Mouse (Mus musculus) heart, embryonic 12.5 days (tissue): ENCODE measurements around the gene Rasgef1b. TPM values are rescaled to one million over a fixed set of nuclear protein-coding genes. Genes with fewer than 3 reads are reported as not detected.
A peak's percentile ranks its signal among the peaks of the same experiment; 100 is the strongest.

Experiments used
- ATAC-seq: fragments of 200-750 bp; cut with Nextera tagmentation; 2 replicates; pipeline ENCODE4 v1.8.0; 2017; ENCODE audit warnings: moderate TSS enrichment, moderate library complexity; ENCODE audit not compliant: insufficient number of reproducible peaks, low FRiP score
- H3K27ac ChIP-seq: fragments of 300-500 bp; sonication (generic); 2 replicates; pipeline ENCODE4 v1.5.1; 2016; ENCODE audit warnings: mild to moderate bottlenecking, moderate library complexity; ENCODE audit not compliant: poor library complexity, severe bottlenecking
- H3K27me3 ChIP-seq: fragments of 300-500 bp; sonication (generic); replicated peaks from 2 replicates; pipeline ENCODE4 v1.6.1; 2016; ENCODE audit warnings: mild to moderate bottlenecking, moderate library complexity
- H3K36me3 ChIP-seq: fragments of 300-500 bp; sonication (generic); 2 replicates; pipeline ENCODE4 v1.6.1; 2016; ENCODE audit warnings: mild to moderate bottlenecking, moderate library complexity
- H3K4me1 ChIP-seq: fragments of 300-500 bp; sonication (generic); replicated peaks from 2 replicates; pipeline ENCODE4 v1.6.1; 2016; ENCODE audit warnings: mild to moderate bottlenecking
- H3K4me2 ChIP-seq: fragments of 300-500 bp; sonication (generic); 2 replicates; pipeline ENCODE4 v1.6.1; 2016; ENCODE audit warnings: mild to moderate bottlenecking, moderate library complexity
- H3K4me3 ChIP-seq: fragments of 300-500 bp; sonication (generic); 2 replicates; pipeline ENCODE4 v1.5.1; 2016; ENCODE audit warnings: mild to moderate bottlenecking
- H3K9ac ChIP-seq: fragments of 300-500 bp; sonication (generic); 2 replicates; pipeline ENCODE4 v1.6.1; 2016; ENCODE audit warnings: mild to moderate bottlenecking, moderate library complexity
- H3K9me3 ChIP-seq: fragments of 300-500 bp; sonication (generic); replicated peaks from 2 replicates; pipeline ENCODE4 v1.6.1; 2016; ENCODE audit warnings: mild to moderate bottlenecking, moderate library complexity
- WGBS: fragments of 180-500 bp; shearing (Covaris S2); methylation state at CpG from one replicate; pipeline ENCODE4 v1.1.7; 2016; 5-methylcytosine and 5-hydroxymethylcytosine counted together
- polyA plus RNA-seq: library from polyadenylated mRNA; unstranded; fragments of >200 nt; fragmentation: Nextera tagmentation; extraction: Ambion mirVana; gene quantifications from 2 replicates; pipeline ENCODE4 v1.2.1, GENCODE M21; 2016

Gene Rasgef1b
- polyA plus RNA-seq, 1 experiment from 2014 or later: 44.7 TPM

DNA sequence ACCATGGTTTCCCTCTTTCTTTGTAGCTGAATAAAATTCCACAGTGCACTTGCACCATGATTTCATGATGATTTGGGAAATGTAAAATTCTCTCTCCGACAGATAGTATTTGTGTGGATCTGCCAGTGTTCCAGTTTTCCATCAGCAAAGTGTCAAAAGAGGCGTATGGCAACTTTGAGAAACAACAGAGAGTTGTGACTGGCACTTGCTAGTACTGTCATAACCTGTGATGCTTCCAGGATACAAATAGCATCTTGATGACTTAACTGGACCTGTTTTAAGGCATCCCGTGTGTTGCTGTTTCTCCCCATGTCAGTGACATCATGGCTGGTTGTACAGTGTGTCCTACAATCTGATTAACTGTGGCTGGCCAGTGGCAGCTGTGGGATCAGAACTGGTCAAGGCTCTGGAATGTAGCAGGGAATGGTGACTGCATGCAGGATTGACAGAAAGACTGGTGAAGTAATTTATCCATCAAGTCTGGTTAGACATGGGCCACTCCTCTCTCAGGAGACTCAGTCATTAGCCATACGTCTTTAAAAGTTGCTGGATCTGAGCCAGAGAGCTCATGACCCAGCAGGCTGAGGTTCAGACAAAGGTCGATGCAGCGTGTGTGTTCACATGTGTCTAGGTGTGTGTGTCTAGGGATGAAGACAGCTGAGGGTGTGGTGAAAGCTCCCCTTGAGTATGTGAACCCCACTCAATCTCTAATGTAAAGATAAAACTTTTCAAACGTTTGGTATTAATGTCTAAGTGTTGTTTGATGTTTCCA is 328.8 kb downstream of the Rasgef1b start:
- Histone ChIP-seq H3K27ac (no peak overlapping the region), H3K4me2 (no peak overlapping the region), H3K4me1 (peaks cover 52% of the 10 kb centered on the region), H3K4me3 (no peak overlapping the region), H3K36me3 (no peaks in the 10 kb centered on the region), H3K9me3 (no peaks in the 10 kb centered on the region), H3K27me3 (no peaks in the 10 kb centered on the region), H3K9ac (no peak overlapping the region)
- ATAC-seq: peak; percentile 12; the same call in 1 of the 2 replicates
- WGBS: 29% methylated on average over 7 of the region's 7 CpGs

DNA sequence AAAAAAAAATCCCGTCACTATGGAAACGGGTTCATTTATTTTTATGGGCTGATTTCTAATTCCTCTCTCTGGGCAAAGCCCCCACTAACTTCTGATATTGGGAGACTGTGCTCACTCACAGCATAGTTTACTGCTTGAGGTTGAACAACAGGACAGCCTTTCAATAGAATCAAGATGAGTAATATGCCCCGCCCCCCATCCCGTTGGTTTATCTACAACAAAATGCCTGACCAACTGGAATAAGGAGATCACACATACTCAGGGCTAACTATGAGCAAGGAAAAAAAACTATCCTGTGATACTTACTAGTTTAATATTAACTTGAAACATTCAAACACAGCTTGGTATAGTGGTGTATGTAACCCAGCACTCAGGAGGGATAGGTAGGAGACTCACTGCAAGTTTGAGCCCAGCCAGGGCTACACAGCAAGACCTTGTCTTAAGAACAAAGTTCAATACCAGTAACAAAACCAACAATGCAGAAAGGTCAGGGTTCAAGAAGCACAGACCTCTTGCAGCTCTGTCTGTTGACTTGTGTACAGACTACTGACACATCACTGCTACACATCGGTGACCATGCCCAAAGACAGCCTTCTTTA is 330.3 kb downstream of the Rasgef1b start:
- Histone ChIP-seq H3K9ac (no peak overlapping the region), H3K9me3 (no peaks in the 10 kb centered on the region), H3K4me1 (peaks cover 41% of the 10 kb centered on the region), H3K4me3 (no peak overlapping the region), H3K27me3 (no peaks in the 10 kb centered on the region), H3K36me3 (no peaks in the 10 kb centered on the region), H3K27ac (no peak overlapping the region), H3K4me2 (no peak overlapping the region)
- ATAC-seq: no peak
- WGBS: 89% methylated on average over 5 of the region's 5 CpGs

GRCm38 (mm10) chr5:99394578-99394977 is 334.3 kb downstream of the Rasgef1b start:
- H3K36me3 ChIP-seq: no peaks in the 10 kb centered on the region
- H3K4me3 ChIP-seq: no peak overlapping the region
- no peak for ATAC-seq
- peaks cover 8% of the 10 kb centered on the region for H3K4me1 ChIP-seq
- H3K27ac ChIP-seq: no peak overlapping the region
- 90% methylated on average over 5 of the region's 5 CpGs for WGBS
- no peaks in the 10 kb centered on the region for H3K9me3 ChIP-seq
- no peak overlapping the region for H3K4me2 ChIP-seq
- H3K27me3 ChIP-seq: no peaks in the 10 kb centered on the region
- H3K9ac ChIP-seq: no peak overlapping the region

DNA sequence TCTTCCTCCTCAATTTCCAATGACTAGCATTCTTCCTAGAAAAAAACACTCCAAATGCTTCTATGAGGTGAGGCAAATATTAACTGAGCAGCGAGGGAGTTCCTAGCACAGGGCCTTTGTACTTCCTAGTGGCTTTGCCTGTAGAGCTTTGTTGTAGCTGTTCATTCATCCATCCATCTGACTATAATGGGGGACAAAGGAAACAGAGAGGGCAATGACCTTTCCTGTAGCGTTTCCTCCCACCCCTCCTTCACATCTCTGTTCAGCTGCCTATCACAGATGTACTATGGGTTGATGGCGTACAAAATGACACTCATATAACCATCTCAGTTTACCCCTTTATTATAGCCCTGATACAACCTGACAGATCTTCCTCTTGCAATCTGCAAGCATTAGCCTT is 337.3 kb downstream of the Rasgef1b start:
- H3K9ac ChIP-seq: no peak overlapping the region
- peaks cover 24% of the 10 kb centered on the region for H3K4me1 ChIP-seq
- no peaks in the 10 kb centered on the region for H3K36me3 ChIP-seq
- ATAC-seq: no peak
- H3K27me3 ChIP-seq: no peaks in the 10 kb centered on the region
- no peak overlapping the region for H3K27ac ChIP-seq
- H3K4me3 ChIP-seq: no peak overlapping the region
- H3K9me3 ChIP-seq: no peaks in the 10 kb centered on the region
- H3K4me2 ChIP-seq: no peak overlapping the region
- WGBS: 75% methylated on average over 3 of the region's 3 CpGs

- Histone ChIP-seq H3K9me3 (no peaks in the 10 kb centered on the region), H3K9ac (no peak overlapping the region), H3K36me3 (no peaks in the 10 kb centered on the region), H3K27me3 (no peaks in the 10 kb centered on the region), H3K4me1 (peaks cover 24% of the 10 kb centered on the region), H3K27ac (no peak overlapping the region), H3K4me2 (no peak overlapping the region), H3K4me3 (no peak overlapping the region)
- ATAC-seq: no peak
- WGBS: 62% methylated on average over 7 of the region's 7 CpGs
Observed at GRCm38 (mm10) chr5:99390776-99391175, 338.1 kb downstream of the Rasgef1b start.

- Histone ChIP-seq H3K27me3 (no peaks in the 10 kb centered on the region), H3K9me3 (no peaks in the 10 kb centered on the region), H3K4me2 (no peak overlapping the region), H3K27ac (no peak overlapping the region), H3K9ac (no peak overlapping the region), H3K36me3 (no peaks in the 10 kb centered on the region), H3K4me3 (no peak overlapping the region), H3K4me1 (peaks cover 24% of the 10 kb centered on the region)
- 84% methylated on average over 3 of the region's 3 CpGs for WGBS
- no peak for ATAC-seq
Observed at GRCm38 (mm10) chr5:99390314-99390713, 338.6 kb downstream of the Rasgef1b start.

- no peak overlapping the region for H3K4me2 ChIP-seq
- no peaks in the 10 kb centered on the region for H3K36me3 ChIP-seq
- no peaks in the 10 kb centered on the region for H3K9me3 ChIP-seq
- no peak overlapping the region for H3K27ac ChIP-seq
- peaks cover 34% of the 10 kb centered on the region for H3K4me1 ChIP-seq
- H3K4me3 ChIP-seq: no peak overlapping the region
- H3K27me3 ChIP-seq: no peaks in the 10 kb centered on the region
- no peak overlapping the region for H3K9ac ChIP-seq
- 84% methylated on average over 10 of the region's 10 CpGs for WGBS
- no peak for ATAC-seq
Observed at GRCm38 (mm10) chr5:99388585-99389250, 340.1 kb downstream of the Rasgef1b start.

DNA sequence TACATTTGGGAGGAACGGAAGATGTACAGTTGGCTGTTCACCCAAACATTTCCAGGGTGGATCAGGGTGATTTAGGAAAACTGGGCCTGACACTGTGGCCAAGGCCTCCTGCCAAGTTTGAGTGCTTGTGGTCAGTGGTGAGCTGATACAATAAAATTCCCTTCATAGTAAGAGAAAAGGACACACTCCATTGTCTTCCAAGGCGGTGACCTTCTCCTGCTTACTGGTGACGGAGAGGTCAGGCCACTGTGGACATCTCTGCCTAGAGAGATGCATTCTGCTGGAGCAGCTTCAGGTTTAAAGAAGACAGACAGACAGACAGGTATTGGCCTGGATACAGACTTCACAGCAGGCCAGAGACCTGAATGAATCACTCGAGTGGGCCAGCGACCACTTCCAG is 340.7 kb downstream of the Rasgef1b start:
- Histone ChIP-seq H3K4me3 (no peak overlapping the region), H3K27ac (no peak overlapping the region), H3K9me3 (no peaks in the 10 kb centered on the region), H3K27me3 (no peaks in the 10 kb centered on the region), H3K4me1 (peaks cover 35% of the 10 kb centered on the region), H3K9ac (no peak overlapping the region), H3K36me3 (no peaks in the 10 kb centered on the region), H3K4me2 (no peak overlapping the region)
- no peak for ATAC-seq
- 81% methylated on average over 5 of the region's 5 CpGs for WGBS

DNA sequence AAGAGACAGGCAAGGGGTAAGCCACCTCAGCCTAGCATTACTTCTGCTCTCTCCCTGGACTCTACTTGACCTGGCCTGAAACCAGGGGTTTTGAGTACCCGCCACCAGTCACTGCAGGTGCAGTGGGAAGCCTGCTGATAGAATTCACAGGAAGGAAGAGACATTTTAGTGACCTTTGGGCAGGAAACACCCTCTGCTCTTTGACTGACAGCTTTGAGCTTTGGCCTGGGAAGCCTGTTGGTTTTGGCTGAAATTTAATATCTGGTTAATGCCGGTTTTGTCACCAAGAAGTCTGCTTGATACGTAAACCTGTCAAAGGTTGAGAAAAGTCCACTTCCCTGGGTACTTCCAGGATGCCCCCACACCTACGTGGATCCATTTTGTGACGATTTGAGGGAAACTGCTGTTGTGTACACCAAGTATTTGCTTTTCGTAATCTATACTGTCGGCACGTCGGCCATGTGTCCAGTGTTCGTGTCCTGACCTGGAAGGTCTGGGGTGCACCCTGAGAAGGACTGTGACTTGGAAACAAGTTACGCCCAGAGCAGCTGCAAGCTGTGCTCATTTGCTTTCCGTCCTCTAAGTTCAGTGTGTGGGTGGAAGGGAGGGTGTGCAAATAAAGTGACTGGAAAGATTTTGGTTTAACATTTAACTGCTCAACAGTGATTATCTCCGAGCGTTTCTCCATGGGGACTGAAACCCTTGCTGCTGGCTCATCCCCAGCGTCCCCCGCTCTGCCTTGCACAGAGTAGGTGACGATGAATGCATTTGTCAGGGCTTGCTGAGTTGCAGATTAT is 341.5 kb downstream of the Rasgef1b start:
- H3K9ac ChIP-seq: no peak overlapping the region
- no peaks in the 10 kb centered on the region for H3K27me3 ChIP-seq
- H3K4me1 ChIP-seq: peaks cover 35% of the 10 kb centered on the region
- no peak overlapping the region for H3K4me2 ChIP-seq
- 58% methylated on average over 17 of the region's 17 CpGs for WGBS
- H3K36me3 ChIP-seq: no peaks in the 10 kb centered on the region
- H3K4me3 ChIP-seq: no peak overlapping the region
- H3K27ac ChIP-seq: no peak overlapping the region
- no peaks in the 10 kb centered on the region for H3K9me3 ChIP-seq
- peak; percentile 69 for ATAC-seq

GRCm38 (mm10) chr5:99386246-99386845 is 342.5 kb downstream of the Rasgef1b start:
- Histone ChIP-seq H3K36me3 (no peaks in the 10 kb centered on the region), H3K4me3 (no peak overlapping the region), H3K4me2 (no peak overlapping the region), H3K9ac (no peak overlapping the region), H3K9me3 (no peaks in the 10 kb centered on the region), H3K27me3 (no peaks in the 10 kb centered on the region), H3K4me1 (peaks cover 35% of the 10 kb centered on the region), H3K27ac (no peak overlapping the region)
- ATAC-seq: no peak
- WGBS: 62% methylated on average over 14 of the region's 14 CpGs
